In the genomic region with DNA sequence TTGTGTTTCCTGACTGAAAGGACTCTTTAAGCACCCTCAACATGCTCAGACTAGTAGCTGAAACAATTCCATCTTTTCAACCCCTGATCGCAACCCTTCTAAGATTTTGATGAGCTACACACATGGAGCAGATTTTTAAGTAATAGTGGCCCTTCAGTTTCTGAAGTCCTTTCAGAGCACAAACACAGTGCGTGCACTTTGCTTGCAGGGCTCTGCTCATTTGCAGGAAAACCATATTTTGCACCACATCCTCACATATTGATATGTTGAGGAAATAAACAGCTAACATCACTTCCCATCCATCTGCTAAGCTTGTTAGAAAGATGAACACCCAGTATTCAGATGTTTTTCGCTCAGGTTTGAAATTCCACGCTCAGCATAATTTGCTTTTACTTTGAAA, we compare ENCODE assay signal across 29 mouse cellular contexts.
A peak's percentile ranks its signal among the peaks of the same experiment; 100 is the strongest.
DNase-seq lines count a peak whose midpoint lies in the region; ATAC-seq and TF ChIP-seq lines count a peak whose summit lies in the region.
"Had no signal": no experiment of that assay in that cellular context is flagged by ENCODE, and none has a peak within 500 bp of the region (broad histone marks: within the 10 kb centered on the region; RNA-seq: fewer than 3 reads in every experiment).

No protein-coding gene starts in this region.

- ATAC-seq in cerebellum, adult (ENCODE audit: insufficient number of reproducible peaks, low FRiP score, low TSS enrichment), result no peak
- ATAC-seq in erythroid progenitor cell, adult 5-6 weeks (replicated peaks; ENCODE audit: low FRiP score, poor library complexity, severe bottlenecking), result no peak
- ATAC-seq: forebrain, embryonic 14.5 days; midbrain, embryonic 15.5 days had no signal

- intact Hi-C loops in heart, postnatal 10 days (cut with DNase I), result no loop called here

- no peak for TF ChIP-seq POLR2A in embryonic fibroblast, embryonic 13.5 days (IDR thresholded peaks at IDR 0.05; ENCODE audit: low read depth, low read length)

- TF ChIP-seq CTCF in embryonic fibroblast, embryonic 13.5 days (IDR thresholded peaks at IDR 0.05; ENCODE audit: borderline replicate concordance, insufficient read depth, low read length), result no peak

- DNase-seq in heart, adult 11 months, result peak; percentile 95
- no peak for DNase-seq in heart, postnatal 10 days
- DNase-seq in 3134 (ENCODE audit: extremely low read depth, insufficient read length, low spot score), result peak; percentile 5
- peak; percentile 34 for DNase-seq in CD4-positive helper T cell, adult 2 months (ENCODE audit: low read depth, low spot score)
- DNase-seq in urinary bladder, adult 2 months (ENCODE audit: low spot score), result no peak
- DNase-seq: adrenal gland, adult 8-10 months; cerebellum, adult 11-12 months; gastrocnemius, postnatal 36 days; kidney, adult 11 months; kidney, postnatal 14 days; layer of hippocampus, adult 9-11 months; liver; lung, embryonic 14.5 days; lung, postnatal 14 days; right cerebral cortex, adult 18-20 months; thymus, adult 18-20 months; thymus, postnatal 36 days had no signal

- H3K4me1 ChIP-seq in embryonic fibroblast, embryonic 13.5 days (ENCODE audit: control insufficient read depth, insufficient read depth, low read length), result no peaks in the 10 kb centered on the region
- H3K4me1 ChIP-seq: embryonic facial prominence, embryonic 10.5 days; embryonic facial prominence, embryonic 15.5 days; hindbrain, embryonic 13.5 days; midbrain, embryonic 10.5 days; midbrain, embryonic 15.5 days; neural tube, embryonic 12.5 days had no signal

- H3K4me3 ChIP-seq in embryonic fibroblast, embryonic 13.5 days (ENCODE audit: insufficient read depth, low read length), result no peak overlapping the region
- H3K4me3 ChIP-seq: embryonic facial prominence, embryonic 10.5 days; embryonic facial prominence, embryonic 15.5 days; hindbrain, embryonic 13.5 days; midbrain, embryonic 10.5 days; midbrain, embryonic 15.5 days; neural tube, embryonic 12.5 days had no signal

- peak overlapping the region; percentile 58 for H3K27ac ChIP-seq in embryonic fibroblast, embryonic 13.5 days (ENCODE audit: insufficient read depth, low read length)
- H3K27ac ChIP-seq: embryonic facial prominence, embryonic 10.5 days; embryonic facial prominence, embryonic 15.5 days; hindbrain, embryonic 13.5 days; liver, embryonic 14.5 days; midbrain, embryonic 10.5 days; midbrain, embryonic 15.5 days; neural tube, embryonic 12.5 days; stomach, postnatal 0 days had no signal

Comparison
In these comparisons a context has a peak if more than half of its experiments do, and no peak if none do; other contexts are left out.
1. DNase-seq: peak in heart, adult 11 months (single experiment), 3134 (single experiment) and CD4-positive helper T cell, adult 2 months (single experiment); none in heart, postnatal 10 days (0 of 2) and urinary bladder, adult 2 months (single experiment).